In the genomic region with DNA sequence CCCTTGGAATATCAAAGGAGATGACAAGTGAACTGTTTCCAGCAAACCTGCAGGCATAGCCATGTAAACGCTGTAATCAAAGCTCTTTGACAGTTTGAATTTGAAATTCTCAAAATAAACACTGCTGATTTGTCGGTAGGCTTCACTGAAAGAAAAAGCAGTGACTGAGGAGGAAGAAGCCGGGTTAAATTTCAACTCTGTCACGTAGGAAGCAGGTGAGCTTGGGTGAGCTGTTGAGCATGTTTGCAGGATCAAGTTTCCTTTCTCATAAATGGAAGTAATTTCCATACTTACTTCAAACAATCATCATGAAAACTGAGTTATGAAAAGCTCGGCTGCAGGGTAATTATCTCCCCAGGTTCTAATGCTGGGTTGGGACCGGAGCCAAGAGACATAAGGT, we compare ENCODE assay signal across 33 mouse cellular contexts.
"Had no signal": no experiment of that assay in that cellular context is flagged by ENCODE, and none has a peak within 500 bp of the region (broad histone marks: within the 10 kb centered on the region; RNA-seq: fewer than 3 reads in every experiment).

No protein-coding gene starts in this region.

- H3K27me3 ChIP-seq: limb, embryonic 12.5 days; limb, embryonic 13.5 days; limb, embryonic 15.5 days; liver, embryonic 12.5 days; liver, embryonic 13.5 days; liver, embryonic 15.5 days; lung, embryonic 15.5 days; midbrain, embryonic 12.5 days; midbrain, embryonic 13.5 days; midbrain, embryonic 15.5 days; neural tube, embryonic 12.5 days; neural tube, embryonic 13.5 days had no signal

- ATAC-seq: liver, embryonic 12.5 days; liver, postnatal 0 days; lung, postnatal 0 days; midbrain, embryonic 13.5 days; midbrain, embryonic 15.5 days; midbrain, embryonic 16.5 days had no signal

- H3K9ac ChIP-seq: limb, embryonic 12.5 days; limb, embryonic 13.5 days; limb, embryonic 15.5 days; liver, embryonic 12.5 days; liver, embryonic 13.5 days; liver, embryonic 14.5 days; liver, embryonic 15.5 days; liver, postnatal 0 days; lung, embryonic 14.5 days; lung, embryonic 15.5 days; midbrain, embryonic 12.5 days; midbrain, embryonic 13.5 days; midbrain, embryonic 15.5 days; neural tube, embryonic 12.5 days; neural tube, embryonic 13.5 days had no signal

- H3K4me3 ChIP-seq: limb, embryonic 10.5 days; limb, embryonic 12.5 days; limb, embryonic 13.5 days; limb, embryonic 15.5 days; liver, embryonic 12.5 days; liver, embryonic 13.5 days; liver, embryonic 15.5 days; lung, embryonic 15.5 days; megakaryocyte, embryonic 14.5 days; midbrain, embryonic 10.5 days; midbrain, embryonic 12.5 days; midbrain, embryonic 13.5 days; midbrain, embryonic 15.5 days; myocyte; neural tube, embryonic 12.5 days; neural tube, embryonic 13.5 days had no signal

- DNase-seq: left cerebral cortex, postnatal 4 days; liver; liver, embryonic 13.5 days; liver, postnatal 0 days; lung, adult 18-20 months; lung, adult 2 months; lung, embryonic 14.5 days; lung, postnatal 10 days; lung, postnatal 14 days; lung, postnatal 36 days; lung, postnatal 4 days; midbrain, embryonic 14.5 days had no signal

- H3K36me3 ChIP-seq: limb, embryonic 10.5 days; limb, embryonic 12.5 days; limb, embryonic 13.5 days; limb, embryonic 15.5 days; liver, embryonic 12.5 days; liver, embryonic 13.5 days; liver, embryonic 15.5 days; lung, embryonic 15.5 days; midbrain, embryonic 10.5 days; midbrain, embryonic 12.5 days; midbrain, embryonic 13.5 days; midbrain, embryonic 15.5 days; neural tube, embryonic 12.5 days; neural tube, embryonic 13.5 days had no signal

- H3K9me3 ChIP-seq: limb, embryonic 10.5 days; limb, embryonic 12.5 days; limb, embryonic 13.5 days; limb, embryonic 15.5 days; liver, embryonic 12.5 days; liver, embryonic 13.5 days; liver, embryonic 15.5 days; lung, embryonic 15.5 days; megakaryocyte, embryonic 14.5 days; midbrain, embryonic 10.5 days; midbrain, embryonic 12.5 days; midbrain, embryonic 13.5 days; midbrain, embryonic 15.5 days; neural tube, embryonic 12.5 days; neural tube, embryonic 13.5 days had no signal

- H3K4me2 ChIP-seq: limb, embryonic 12.5 days; limb, embryonic 13.5 days; limb, embryonic 15.5 days; liver, embryonic 11.5 days; liver, embryonic 12.5 days; liver, embryonic 13.5 days; liver, embryonic 15.5 days; lung, embryonic 14.5 days; lung, embryonic 15.5 days; midbrain, embryonic 11.5 days; midbrain, embryonic 12.5 days; midbrain, embryonic 13.5 days; midbrain, embryonic 15.5 days; neural tube, embryonic 12.5 days; neural tube, embryonic 13.5 days had no signal

- H3K4me1 ChIP-seq: liver, embryonic 12.5 days; liver, embryonic 13.5 days; liver, embryonic 15.5 days; lung, embryonic 15.5 days; megakaryocyte, embryonic 14.5 days; midbrain, embryonic 10.5 days; midbrain, embryonic 12.5 days; midbrain, embryonic 13.5 days; midbrain, embryonic 15.5 days; neural tube, embryonic 12.5 days; neural tube, embryonic 13.5 days had no signal

- H3K27ac ChIP-seq: limb, embryonic 10.5 days; limb, embryonic 12.5 days; limb, embryonic 13.5 days; limb, embryonic 15.5 days; liver, embryonic 12.5 days; liver, embryonic 13.5 days; liver, embryonic 14.5 days; liver, embryonic 15.5 days; lung, embryonic 15.5 days; macrophage; midbrain, embryonic 10.5 days; midbrain, embryonic 12.5 days; midbrain, embryonic 13.5 days; midbrain, embryonic 15.5 days; neural tube, embryonic 12.5 days; neural tube, embryonic 13.5 days had no signal
